19 mouse cellular contexts compared by ENCODE assay signal in genomic region chr7:111770585-111770984, GRCm38 (mm10). TPM values are rescaled to one million over a fixed set of nuclear protein-coding genes. Genes with fewer than 3 reads are reported as not detected.
"Had no signal": no experiment of that assay in that cellular context is flagged by ENCODE, and none has a peak within 500 bp of the region (broad histone marks: within the 10 kb centered on the region; RNA-seq: fewer than 3 reads in every experiment).

No protein-coding gene starts in this region.

- H3K4me1 ChIP-seq: limb, embryonic 10.5 days; liver, embryonic 12.5 days; liver, embryonic 15.5 days; midbrain, embryonic 15.5 days; neural tube, embryonic 12.5 days had no signal

- H3K9me3 ChIP-seq: hindbrain, embryonic 15.5 days; limb, embryonic 10.5 days; limb, embryonic 13.5 days; liver, embryonic 12.5 days; liver, embryonic 15.5 days; midbrain, embryonic 12.5 days; midbrain, embryonic 15.5 days; neural tube, embryonic 12.5 days; neural tube, embryonic 15.5 days had no signal

- H3K4me3 ChIP-seq: hindbrain, embryonic 15.5 days; layer of hippocampus, adult 2 months; limb, embryonic 10.5 days; limb, embryonic 13.5 days; liver, embryonic 12.5 days; liver, embryonic 15.5 days; midbrain, embryonic 12.5 days; midbrain, embryonic 15.5 days; neural tube, embryonic 12.5 days; neural tube, embryonic 15.5 days had no signal

- H3K27me3 ChIP-seq: hindbrain, embryonic 15.5 days; limb, embryonic 13.5 days; liver, embryonic 12.5 days; liver, embryonic 15.5 days; midbrain, embryonic 12.5 days; midbrain, embryonic 15.5 days; neural tube, embryonic 12.5 days; neural tube, embryonic 15.5 days had no signal

- H3K36me3 ChIP-seq: hindbrain, embryonic 15.5 days; limb, embryonic 10.5 days; limb, embryonic 13.5 days; liver, embryonic 12.5 days; liver, embryonic 15.5 days; midbrain, embryonic 12.5 days; midbrain, embryonic 15.5 days; neural tube, embryonic 12.5 days; neural tube, embryonic 15.5 days had no signal

- H3K27ac ChIP-seq: hindbrain, embryonic 15.5 days; layer of hippocampus, adult 2 months; limb, embryonic 10.5 days; limb, embryonic 13.5 days; liver, embryonic 12.5 days; liver, embryonic 15.5 days; macrophage; midbrain, embryonic 12.5 days; midbrain, embryonic 15.5 days; neural tube, embryonic 12.5 days; neural tube, embryonic 15.5 days; stomach, postnatal 0 days had no signal

- H3K4me2 ChIP-seq: hindbrain, embryonic 15.5 days; limb, embryonic 13.5 days; liver, embryonic 12.5 days; liver, embryonic 15.5 days; midbrain, embryonic 12.5 days; midbrain, embryonic 15.5 days; neural tube, embryonic 12.5 days; neural tube, embryonic 15.5 days had no signal

- H3K9ac ChIP-seq: hindbrain, embryonic 15.5 days; limb, embryonic 13.5 days; liver, embryonic 12.5 days; liver, embryonic 15.5 days; midbrain, embryonic 12.5 days; midbrain, embryonic 15.5 days; neural tube, embryonic 12.5 days; neural tube, embryonic 15.5 days had no signal

- DNase-seq: layer of hippocampus, adult 9-11 months; liver; right cerebral cortex, adult 18-20 months; right cerebral cortex, postnatal 14 days; right cerebral cortex, postnatal 4 days; thymus, postnatal 25 days had no signal

- ATAC-seq: intestine, postnatal 0 days; liver, embryonic 12.5 days; midbrain, embryonic 15.5 days had no signal

RNA-seq across cellular contexts. Expression of gene Galnt18, which starts 9.2 kb away (rescaled TPM):
- polyA plus RNA-seq: macrophage had no signal
